Mouse (Mus musculus) Muller cell, postnatal 12 days (primary cell): ENCODE measurements around the gene Plxna2.

Source experiments
- DNase-seq: peaks from one replicate; pipeline ENCODE4 v3.0.0-alpha.2; 2015; ENCODE audit errors: inconsistent ontology term

Gene Plxna2

DNA sequence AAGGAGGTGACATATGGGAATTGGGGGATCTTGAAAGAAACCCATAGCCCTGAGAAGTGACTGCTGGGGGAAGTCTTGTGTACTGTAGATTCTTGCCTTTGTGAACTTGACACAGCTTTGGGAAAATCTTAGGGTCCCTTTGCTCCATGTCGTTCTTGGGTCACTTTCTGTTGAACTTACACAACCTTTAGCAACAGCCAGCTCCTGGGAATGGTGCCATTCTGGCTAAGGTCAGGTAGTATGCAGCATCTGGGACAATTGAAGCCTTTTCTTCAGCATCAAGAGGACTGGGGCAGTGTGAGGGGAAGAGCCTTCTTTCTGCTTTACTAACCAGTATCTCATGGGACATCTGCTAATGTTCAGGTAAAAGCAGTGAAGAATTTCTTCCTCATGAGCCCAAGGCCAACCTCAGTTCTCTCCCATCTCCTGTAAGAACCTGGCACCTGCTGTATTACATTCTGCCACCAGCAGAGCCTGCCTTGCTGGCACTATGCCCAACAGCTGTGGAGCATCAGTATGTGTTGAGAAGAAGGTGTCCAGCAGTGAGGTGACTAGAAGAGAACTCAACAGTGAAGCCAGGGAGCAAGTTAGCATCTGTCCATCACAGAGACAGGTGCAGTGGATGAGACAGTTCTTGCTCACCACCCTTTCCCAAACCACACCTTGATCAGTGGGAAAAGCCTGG, 86.3 kb downstream of the Plxna2 start:
- DNase-seq = no peak

GRCm38 (mm10) chr1:194706566-194706965, 88.5 kb downstream of the Plxna2 start:
- no peak for DNase-seq

DNA sequence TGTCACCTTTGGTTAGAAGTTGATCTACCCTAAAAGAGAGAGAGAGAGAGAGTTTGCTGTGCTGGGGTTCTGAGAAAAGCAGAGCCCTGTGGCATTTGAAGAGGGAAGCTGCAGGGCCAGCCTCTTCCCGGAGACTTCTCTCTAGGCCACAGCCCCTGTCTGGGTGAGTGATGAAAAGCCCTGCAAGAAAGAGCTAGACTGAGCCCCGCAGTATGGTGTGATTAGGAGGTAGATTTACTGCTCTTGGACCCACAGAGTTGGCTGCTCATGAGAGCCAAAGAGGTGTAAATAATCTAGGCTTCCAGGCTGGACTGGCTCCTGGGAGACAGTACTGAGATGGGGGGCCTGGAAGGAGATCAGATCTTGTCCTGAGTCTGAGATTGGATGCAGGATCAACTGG, 94.4 kb downstream of the Plxna2 start:
- no peak for DNase-seq

DNA sequence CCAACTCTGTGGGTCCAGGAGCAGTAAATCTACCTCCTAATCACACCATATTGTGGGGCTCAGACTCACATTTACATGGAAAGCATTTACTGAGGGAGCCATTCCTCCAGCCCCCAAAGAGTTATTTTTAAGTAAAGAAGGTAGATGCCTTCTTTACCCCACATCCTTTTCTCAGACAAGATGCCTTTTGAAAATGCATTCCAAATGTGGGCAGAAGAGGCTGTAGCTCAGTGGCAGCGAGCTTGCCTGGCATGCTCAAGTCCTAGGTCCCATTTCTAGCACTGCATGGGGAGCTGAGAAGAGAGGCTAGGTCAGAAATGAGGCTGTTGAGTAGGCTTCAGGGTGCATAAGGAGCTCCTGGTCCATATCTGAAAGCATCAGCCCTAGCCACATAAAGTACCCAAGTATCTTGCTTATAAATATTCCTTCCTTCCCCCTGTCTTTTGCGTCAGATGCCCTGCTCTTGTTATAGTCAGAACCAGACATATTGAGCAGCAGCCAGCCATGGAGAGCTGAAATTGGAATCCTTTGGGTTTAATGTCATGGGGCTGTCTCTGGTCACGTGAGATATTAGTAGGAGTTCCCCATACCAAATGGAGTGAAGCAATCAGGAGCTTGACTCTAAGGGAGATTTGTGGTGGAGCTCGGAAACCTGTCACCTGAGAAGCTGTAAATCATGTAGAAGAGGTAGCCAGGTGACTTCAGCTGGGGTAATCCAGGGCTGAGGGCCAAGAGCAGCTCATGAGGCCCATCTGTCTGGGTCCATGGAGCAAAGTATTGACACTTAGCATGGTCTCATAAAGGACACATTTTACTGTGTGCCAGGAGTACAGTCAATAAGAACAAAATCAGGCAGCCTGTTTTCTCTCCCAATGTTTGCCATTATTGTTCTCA, 96.4 kb downstream of the Plxna2 start:
- DNase-seq = no peak

DNA sequence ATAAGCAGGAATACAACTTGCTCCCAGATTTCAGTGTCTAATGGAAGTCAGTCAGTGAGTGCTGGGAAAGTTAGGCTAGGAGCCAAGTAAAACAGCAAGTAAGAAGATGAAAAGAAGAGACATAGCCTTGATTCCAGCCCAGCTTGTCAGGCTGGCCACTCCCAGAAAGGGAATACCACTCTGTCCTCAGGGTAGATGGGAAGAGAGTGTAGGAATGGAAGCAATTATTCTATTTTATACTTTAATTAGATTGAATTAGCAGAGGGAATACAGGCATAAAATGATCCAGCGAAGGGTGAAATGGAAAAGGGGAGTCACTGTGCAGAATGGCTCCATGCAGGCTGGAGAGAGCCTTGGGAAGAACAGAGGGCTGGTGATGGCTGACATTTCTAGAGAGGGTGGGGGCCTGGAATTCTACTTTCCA, 99.4 kb downstream of the Plxna2 start:
- DNase-seq = peak; percentile 12

DNA sequence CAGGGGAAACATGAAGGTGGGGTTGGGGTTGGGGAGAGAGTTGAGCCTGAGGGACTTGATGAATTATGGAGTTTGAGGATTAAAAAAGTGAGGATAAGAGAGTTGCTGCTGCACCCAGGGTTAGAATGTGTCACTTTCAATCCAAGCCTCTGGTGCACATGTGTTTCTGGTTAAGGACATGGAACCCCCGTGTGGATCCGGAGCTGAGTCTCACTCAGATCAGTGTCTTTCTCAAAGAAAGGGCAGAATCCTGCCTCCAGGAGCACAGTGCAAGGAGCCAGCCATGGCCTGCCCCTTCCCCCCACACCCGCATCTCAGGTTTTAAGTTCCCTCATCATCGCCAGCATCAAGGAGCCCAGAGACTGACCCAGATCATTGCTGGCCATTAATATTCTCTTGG, 102.4 kb downstream of the Plxna2 start:
- DNase-seq = no peak

GRCm38 (mm10) chr1:194721260-194721659, 103.2 kb downstream of the Plxna2 start:
- no peak for DNase-seq

GRCm38 (mm10) chr1:194722329-194722728, 104.3 kb downstream of the Plxna2 start:
- DNase-seq = peak; percentile 21

GRCm38 (mm10) chr1:194734836-194735235, 116.8 kb downstream of the Plxna2 start:
- no peak for DNase-seq

GRCm38 (mm10) chr1:194739894-194740293, 121.9 kb downstream of the Plxna2 start:
- no peak for DNase-seq

DNA sequence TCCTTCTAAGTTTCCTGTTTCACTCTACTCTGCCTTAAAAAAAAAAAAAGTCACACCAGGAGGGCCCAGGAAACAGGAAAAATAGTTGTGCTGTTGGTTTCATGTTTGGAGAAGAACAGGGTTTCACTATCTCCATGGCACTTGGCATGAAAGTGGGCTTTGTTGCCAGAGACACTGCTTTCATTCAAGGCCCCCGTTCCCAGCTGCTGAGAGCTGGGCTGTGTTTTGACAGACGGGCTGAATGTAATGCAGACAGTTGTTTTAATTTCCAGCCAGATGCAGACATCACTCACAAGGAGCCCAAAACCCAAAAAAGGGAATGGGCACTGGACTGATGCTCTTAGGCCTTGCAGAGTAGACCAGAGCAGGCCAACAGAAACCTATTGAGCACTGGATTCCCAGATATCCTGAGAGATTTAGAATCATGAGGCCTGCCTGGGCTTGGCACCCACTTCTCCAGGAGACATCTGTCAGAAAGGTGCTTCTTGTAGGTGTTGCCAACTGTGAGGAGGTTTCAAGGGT, 124.9 kb downstream of the Plxna2 start:
- no peak for DNase-seq

- no peak for DNase-seq
Measured at GRCm38 (mm10) chr1:194745177-194745934, 127.3 kb downstream of the Plxna2 start.

DNA sequence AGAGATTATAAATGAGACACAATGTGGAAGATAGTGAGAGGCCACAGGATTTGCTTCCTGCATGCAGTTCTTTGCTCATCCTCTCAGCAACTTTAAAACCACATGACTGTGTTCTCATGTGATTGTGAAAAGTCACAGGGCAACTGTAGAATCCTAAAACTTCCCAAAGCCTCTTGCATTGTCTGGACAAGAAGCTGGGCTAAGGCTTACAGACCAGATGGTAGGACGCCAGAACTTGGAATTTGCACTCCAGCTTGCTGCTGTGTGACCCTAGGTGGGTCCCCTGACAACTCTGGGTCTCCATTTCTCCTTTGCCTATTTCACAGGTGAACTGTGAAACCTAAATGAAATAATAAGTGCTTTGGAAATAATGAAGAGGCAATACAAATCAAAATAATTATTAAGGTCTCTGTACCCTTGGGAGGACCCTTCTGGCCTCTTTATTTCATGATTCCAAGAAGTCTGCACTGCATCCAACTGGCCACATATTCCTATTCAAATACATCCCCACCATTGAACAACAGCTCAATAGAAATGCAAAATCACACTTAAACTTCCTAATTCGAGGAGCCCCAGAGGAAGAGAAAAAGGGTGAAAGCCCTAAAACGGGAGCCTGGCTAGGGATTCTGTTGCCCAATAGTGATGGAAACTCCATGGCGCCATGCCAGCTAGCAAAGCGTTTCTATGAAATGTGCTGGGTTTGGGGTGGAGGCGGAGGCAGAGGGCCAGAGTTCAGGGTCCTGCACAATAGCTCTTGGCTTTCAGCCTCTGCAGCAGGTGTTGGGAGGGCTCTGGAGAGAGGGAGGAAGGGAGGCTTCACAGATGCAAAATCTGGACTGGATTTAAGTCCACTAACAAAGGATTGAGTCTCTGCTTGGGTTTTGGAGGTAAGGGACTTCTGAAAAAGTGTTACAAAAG, 128.6 kb downstream of the Plxna2 start:
- peak; percentile 90 for DNase-seq

DNA sequence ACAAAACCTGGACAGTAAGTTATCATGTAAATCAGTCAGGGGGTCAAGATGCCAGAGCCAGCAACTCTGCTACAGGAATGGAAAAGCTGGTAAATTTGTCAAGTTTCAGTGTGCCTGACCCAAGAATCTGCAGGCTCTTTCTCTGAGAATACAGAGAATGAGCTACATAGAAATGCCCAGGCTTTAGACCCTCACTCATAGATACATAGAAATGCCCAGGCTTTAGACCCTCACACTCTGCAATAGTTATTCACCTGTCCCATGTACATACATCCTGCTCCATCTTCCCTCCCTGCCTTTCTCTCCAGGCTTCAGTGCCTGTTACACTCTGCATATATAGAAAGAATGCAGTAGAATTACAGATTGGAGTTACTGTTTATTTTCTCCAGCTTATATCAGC, 129.2 kb downstream of the Plxna2 start:
- DNase-seq = no peak

GRCm38 (mm10) chr1:194753168-194753567, 135.2 kb downstream of the Plxna2 start:
- no peak for DNase-seq

- DNase-seq = no peak
Measured at GRCm38 (mm10) chr1:194756001-194756400, 138.0 kb downstream of the Plxna2 start.

DNA sequence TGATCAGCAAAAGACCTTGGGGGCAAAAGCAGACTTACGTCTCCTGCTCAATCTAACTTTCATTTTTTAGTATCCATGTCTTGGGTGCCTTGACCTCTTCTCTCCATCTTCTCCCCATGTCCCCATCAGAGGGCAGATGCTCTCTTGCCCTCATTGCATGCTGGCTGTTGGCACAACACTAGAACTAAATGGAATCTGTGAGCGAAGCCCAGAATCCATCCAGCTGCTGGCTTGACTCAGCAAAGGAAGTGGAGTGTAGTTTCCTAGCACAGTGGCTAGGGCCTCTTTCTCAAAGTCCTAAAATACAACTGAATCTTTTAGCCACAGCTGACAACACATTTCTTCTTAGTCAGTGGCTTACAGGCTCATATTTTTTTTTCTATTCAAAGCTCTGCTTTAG, 138.4 kb downstream of the Plxna2 start:
- no peak for DNase-seq

DNA sequence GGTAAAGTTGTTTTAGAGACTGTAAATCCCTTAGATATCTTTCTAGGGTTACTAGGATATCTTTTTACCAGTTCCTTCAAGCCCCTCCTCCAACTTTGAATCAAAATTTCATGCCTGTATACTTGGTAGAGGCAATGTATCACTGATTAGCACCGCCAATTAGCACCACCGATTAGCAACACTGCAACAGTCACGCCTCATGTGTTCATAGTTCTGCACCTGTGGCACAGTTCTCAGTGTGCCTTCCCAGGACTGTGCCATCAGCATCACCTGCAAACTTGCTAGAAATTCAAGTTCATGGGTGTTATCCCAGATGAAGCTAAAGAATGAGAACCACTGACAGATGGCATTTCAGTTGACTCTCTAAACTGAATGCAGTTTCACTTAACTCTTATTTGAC, 138.8 kb downstream of the Plxna2 start:
- no peak for DNase-seq

- no peak for DNase-seq
Measured at GRCm38 (mm10) chr1:194761432-194762212, 143.6 kb downstream of the Plxna2 start.

GRCm38 (mm10) chr1:194762896-194763295, 144.9 kb downstream of the Plxna2 start:
- DNase-seq = no peak
